Mouse (Mus musculus) embryonic facial prominence, embryonic 10.5 days (tissue): ENCODE measurements around the gene Entpd7. TPM values are rescaled to one million over a fixed set of nuclear protein-coding genes. Genes with fewer than 3 reads are reported as not detected.

Experiments
- DNase-seq: peaks from one replicate; pipeline ENCODE4 v3.0.0-alpha.2; 2017; ENCODE audit warnings: low spot score
- H3K27ac ChIP-seq: fragments of 300-500 bp; sonication (generic); replicated peaks from 2 replicates; pipeline ENCODE4 v1.5.1; 2016; ENCODE audit warnings: mild to moderate bottlenecking
- H3K27me3 ChIP-seq: fragments of 300-500 bp; sonication (generic); replicated peaks from 2 replicates; pipeline ENCODE4 v1.6.1; 2016; ENCODE audit warnings: low read depth, mild to moderate bottlenecking; ENCODE audit not compliant: poor library complexity, severe bottlenecking
- H3K36me3 ChIP-seq: fragments of 300-500 bp; sonication (generic); replicated peaks from 2 replicates; pipeline ENCODE4 v1.6.1; 2016; ENCODE audit warnings: mild to moderate bottlenecking, moderate library complexity
- H3K4me1 ChIP-seq: fragments of 300-500 bp; sonication (generic); 2 replicates; pipeline ENCODE4 v1.6.1; 2016
- H3K4me3 ChIP-seq: fragments of 300-500 bp; sonication (generic); 2 replicates; pipeline ENCODE4 v1.5.1; 2016; ENCODE audit warnings: mild to moderate bottlenecking, moderate library complexity
- H3K9me3 ChIP-seq: fragments of 300-500 bp; sonication (generic); 2 replicates; pipeline ENCODE4 v1.6.1; 2016; ENCODE audit warnings: mild to moderate bottlenecking
- WGBS: fragments of 180-500 bp; shearing (Covaris S2); methylation state at CpG from one replicate; pipeline ENCODE4 v1.1.7; 2016; 5-methylcytosine and 5-hydroxymethylcytosine counted together
- polyA plus RNA-seq: library from polyadenylated mRNA; unstranded; fragments of >200 nt; fragmentation: Nextera tagmentation; extraction: Ambion mirVana; gene quantifications from 2 replicates; pipeline ENCODE4 v1.2.1, GENCODE M21; 2016

The Entpd7 gene
- polyA plus RNA-seq, 1 experiment from 2014 or later, result 8.9 TPM

DNA sequence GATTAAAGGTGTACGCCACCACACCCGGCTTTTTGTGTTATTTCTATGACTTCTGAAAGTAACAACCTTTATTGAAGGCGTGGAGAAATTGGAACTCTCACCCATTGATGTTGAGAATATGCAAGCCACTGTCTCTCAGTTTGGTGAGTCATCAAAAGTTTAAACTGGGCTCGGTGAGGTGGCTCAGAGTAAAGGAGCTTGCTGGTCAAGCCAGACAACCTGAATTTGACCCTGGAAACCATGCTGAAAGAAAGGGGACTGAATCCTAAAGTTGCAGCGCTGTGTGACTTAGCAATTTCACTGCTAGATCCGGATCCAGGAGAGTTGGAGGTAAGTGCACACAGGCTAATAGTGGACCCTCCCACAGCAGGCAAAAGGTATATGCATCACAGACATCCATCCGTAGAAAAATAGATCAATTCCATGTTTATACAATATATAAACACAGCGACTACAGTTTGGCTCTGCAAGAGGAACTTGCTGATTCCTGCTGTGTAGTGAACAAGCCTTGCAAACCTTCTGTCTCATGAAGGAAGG is 10.9 kb upstream of the Entpd7 start:
- DNase-seq, result no peak
- WGBS, result 82% methylated on average over 8 of the region's 8 CpGs
- Histone ChIP-seq H3K9me3 (no peaks in the 10 kb centered on the region), H3K4me3 (no peak overlapping the region), H3K27me3 (peaks cover 16% of the 10 kb centered on the region), H3K27ac (no peak overlapping the region), H3K4me1 (peaks cover 15% of the 10 kb centered on the region), H3K36me3 (no peaks in the 10 kb centered on the region)

DNA sequence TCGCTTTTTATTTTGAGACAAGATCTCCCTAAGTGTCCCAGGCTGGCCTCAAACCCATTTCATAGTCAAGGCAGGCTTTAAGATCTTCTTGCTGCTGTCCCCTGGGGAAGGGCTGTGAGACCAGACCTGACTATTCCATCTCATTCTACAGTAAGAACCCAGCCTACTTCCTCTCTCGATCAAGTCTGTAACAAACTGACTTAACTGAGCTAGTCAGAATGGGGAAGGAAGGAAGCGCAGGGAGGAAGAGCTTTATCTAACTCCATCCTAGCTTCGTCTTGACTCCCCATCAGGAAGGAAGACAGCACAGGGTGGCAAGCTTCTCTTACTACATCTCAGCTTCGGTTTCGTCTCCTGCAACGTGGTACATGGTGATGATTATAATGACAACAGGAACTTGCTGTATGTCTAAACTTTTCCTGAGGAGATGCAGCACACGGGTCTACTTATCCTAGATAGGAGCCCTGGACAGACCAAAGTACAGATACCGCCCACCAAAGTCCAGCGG is 9.9 kb upstream of the Entpd7 start:
- no peak overlapping the region for H3K4me3 ChIP-seq
- no peaks in the 10 kb centered on the region for H3K36me3 ChIP-seq
- no peak for DNase-seq
- H3K9me3 ChIP-seq, result no peaks in the 10 kb centered on the region
- 81% methylated on average over 10 of the region's 10 CpGs for WGBS
- H3K27me3 ChIP-seq, result peaks cover 16% of the 10 kb centered on the region
- H3K27ac ChIP-seq, result no peak overlapping the region
- peaks cover 12% of the 10 kb centered on the region for H3K4me1 ChIP-seq

DNA sequence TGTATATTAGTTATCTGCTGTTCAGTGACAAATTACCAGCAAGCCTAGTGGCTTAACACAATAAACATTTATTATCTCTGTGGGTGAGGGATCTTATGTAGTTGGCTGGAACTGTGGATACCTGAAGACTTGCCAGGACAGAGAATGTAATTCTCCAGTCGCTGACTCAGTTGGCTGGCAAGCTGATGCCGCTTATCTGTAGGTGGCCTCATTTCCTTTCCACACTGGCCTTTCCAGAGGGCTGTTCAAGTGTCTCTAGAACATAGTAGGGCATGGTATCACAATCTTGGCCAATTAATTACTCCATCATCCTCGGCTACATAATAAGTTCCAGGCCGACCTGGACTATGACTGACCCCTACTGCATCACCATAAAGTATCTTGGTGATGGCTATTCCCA is 7.9 kb upstream of the Entpd7 start:
- 93% methylated on average over 4 of the region's 4 CpGs for WGBS
- DNase-seq, result no peak
- no peak overlapping the region for H3K4me3 ChIP-seq
- H3K9me3 ChIP-seq, result no peaks in the 10 kb centered on the region
- H3K27ac ChIP-seq, result no peak overlapping the region
- peaks cover 2% of the 10 kb centered on the region for H3K4me1 ChIP-seq
- peaks cover 14% of the 10 kb centered on the region for H3K27me3 ChIP-seq
- H3K36me3 ChIP-seq, result no peaks in the 10 kb centered on the region

DNA sequence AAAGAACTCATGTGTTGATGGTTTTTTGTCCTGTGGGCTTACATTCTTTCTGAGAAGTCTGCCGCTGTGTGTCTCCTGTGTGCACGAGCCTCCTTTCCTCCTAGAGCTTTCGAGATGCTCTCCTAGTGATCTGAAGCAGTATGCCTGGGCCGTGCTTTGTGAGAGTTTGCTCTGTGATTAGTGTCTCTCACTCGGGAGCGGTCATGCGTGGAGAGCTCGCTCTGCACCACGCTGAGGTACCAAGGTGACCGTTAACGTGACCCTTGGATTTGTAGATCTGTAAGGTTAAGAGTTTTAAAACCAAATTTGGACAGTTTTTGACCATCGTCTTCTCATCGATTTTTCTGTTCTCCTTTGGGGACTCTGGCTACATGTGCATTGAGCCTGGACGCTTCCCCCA is 3.3 kb downstream of the Entpd7 start:
- DNase-seq, result no peak
- WGBS, result 72% methylated on average over 14 of the region's 14 CpGs
- H3K27me3 ChIP-seq, result peaks cover 8% of the 10 kb centered on the region
- H3K9me3 ChIP-seq, result no peaks in the 10 kb centered on the region
- H3K4me1 ChIP-seq, result peaks cover 21% of the 10 kb centered on the region
- H3K27ac ChIP-seq, result no peak overlapping the region
- no peak overlapping the region for H3K4me3 ChIP-seq
- peaks cover 15% of the 10 kb centered on the region for H3K36me3 ChIP-seq

DNA sequence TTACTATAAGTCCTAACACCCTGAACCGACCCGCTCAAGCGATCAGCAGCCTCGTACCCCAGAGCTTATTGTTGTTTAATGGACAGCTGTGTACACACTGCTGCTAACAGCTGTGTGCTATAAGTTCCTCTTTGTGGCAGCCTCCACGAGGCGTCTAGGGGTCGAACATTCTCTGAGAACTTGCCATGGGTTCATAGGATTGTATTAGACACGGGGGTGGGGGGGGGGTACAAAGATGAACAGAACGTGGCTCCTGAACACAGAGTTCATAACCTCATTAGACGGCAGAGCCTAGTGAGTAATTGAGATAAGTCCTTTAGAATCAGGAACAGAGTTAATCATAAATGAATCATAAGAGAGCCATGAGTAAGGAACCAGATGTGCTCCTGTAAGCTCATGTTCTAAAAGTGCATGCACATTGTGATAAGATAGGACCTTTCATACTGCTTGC is 6.1 kb downstream of the Entpd7 start:
- no peak for DNase-seq
- Histone ChIP-seq H3K27me3 (no peaks in the 10 kb centered on the region), H3K36me3 (peaks cover 35% of the 10 kb centered on the region), H3K9me3 (no peaks in the 10 kb centered on the region), H3K4me1 (peaks cover 4% of the 10 kb centered on the region), H3K4me3 (no peak overlapping the region), H3K27ac (no peak overlapping the region)
- WGBS, result 69% methylated on average over 10 of the region's 10 CpGs

DNA sequence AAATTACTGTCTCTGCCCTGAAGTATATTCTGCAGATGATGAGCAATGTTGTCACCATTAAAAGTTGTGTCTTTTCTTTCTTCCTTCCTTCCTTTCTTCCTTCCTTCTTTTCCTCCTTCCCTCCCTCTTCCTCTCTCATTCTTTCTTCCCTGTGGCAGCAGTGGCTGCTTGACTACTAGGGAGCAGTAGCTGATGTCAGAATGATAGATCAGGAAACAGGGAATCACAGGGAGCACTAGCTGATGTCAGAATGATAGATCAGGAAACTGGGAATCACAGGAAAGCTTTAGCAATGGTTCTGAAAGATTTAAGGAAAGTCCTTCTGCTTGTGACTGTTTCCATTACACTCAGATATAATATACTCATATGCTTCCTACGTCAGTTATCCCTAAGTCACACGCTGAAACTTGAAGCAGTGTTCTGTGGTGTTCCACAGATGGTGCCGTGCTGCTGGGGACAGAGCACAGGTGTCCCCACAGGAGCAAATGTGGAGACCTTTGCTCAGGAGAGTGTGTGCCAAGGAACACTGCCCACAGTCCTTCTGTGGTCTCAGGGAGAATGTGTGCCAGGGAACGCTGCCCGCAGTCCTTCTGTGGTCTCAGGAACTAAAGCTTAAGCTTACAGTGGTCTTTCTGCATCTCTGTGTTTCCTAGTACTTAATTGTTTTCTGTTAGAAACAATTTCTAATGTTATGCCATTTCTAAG is 8.3 kb downstream of the Entpd7 start:
- Histone ChIP-seq H3K27me3 (no peaks in the 10 kb centered on the region), H3K4me1 (0 out of 2 replicates have a peak, but pooled peaks cover 3% of the 10 kb centered on the region), H3K36me3 (peaks cover 42% of the 10 kb centered on the region), H3K27ac (no peak overlapping the region), H3K4me3 (no peak overlapping the region), H3K9me3 (peaks cover 3% of the 10 kb centered on the region; the same call in 1 of the 2 replicates)
- 91% methylated on average over 5 of the region's 5 CpGs for WGBS
- no peak for DNase-seq

DNA sequence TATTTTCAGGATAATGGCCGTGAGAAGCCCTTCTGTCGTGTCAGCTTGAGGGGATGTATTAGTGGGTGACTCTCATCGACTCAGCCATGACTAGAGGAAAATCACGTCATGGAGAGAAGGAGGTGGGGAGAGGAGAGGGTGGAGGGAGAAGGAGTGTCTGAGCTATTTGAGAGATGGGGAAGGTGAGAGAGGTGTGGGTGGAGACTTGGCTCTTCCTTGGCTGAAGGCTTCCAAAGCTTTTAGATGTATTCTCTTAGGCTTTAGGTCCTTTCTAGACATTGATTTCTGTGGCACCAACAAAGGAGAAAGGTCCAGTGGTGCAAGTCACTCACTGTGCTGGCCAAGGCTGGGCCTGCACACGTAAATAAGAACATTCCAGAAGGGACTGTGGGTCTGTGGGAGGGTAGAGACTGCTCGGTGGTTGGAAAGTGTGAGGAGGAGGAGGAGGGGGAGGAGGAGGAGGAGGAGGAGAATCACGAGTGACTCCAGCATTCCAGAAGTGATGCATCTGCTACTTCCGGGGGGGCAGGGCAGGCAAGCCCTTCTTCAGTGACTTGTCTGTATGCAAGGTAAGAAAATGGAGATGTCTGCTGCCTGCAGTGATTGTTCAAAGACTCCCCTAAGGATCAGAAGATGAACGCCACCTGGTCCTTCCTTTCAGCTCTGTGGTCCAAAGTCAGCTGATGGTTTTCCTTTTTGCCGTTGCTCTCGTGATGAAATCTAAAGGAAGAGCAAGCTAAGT is 9.7 kb downstream of the Entpd7 start:
- Histone ChIP-seq H3K36me3 (peaks cover 48% of the 10 kb centered on the region), H3K4me1 (0 out of 2 replicates have a peak, but pooled peaks cover 3% of the 10 kb centered on the region), H3K4me3 (no peak overlapping the region), H3K27ac (no peak overlapping the region), H3K27me3 (no peaks in the 10 kb centered on the region), H3K9me3 (peaks cover 3% of the 10 kb centered on the region; the same call in 1 of the 2 replicates)
- no peak for DNase-seq
- 77% methylated on average over 11 of the region's 11 CpGs for WGBS

DNA sequence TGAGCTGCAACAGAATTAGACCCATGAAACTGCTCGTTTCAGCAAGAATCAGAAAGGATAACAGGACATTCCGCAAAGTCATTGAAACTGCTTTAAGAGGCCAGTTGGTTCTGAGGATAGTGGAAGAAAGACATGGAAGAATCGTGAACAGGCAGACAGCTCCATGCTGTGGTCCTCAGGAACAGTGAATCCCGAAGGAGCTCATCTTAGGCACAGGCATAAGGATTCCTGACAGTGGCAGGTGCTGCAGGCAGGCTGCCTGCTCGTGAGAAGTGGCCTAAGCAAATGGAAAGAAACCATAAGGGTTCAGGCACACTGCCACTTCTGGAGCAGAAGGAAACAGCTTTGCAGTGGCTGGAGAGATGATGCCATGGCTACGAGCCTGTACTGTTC is 10.3 kb downstream of the Entpd7 start:
- WGBS, result 83% methylated on average over 6 of the region's 6 CpGs
- no peaks in the 10 kb centered on the region for H3K27me3 ChIP-seq

DNA sequence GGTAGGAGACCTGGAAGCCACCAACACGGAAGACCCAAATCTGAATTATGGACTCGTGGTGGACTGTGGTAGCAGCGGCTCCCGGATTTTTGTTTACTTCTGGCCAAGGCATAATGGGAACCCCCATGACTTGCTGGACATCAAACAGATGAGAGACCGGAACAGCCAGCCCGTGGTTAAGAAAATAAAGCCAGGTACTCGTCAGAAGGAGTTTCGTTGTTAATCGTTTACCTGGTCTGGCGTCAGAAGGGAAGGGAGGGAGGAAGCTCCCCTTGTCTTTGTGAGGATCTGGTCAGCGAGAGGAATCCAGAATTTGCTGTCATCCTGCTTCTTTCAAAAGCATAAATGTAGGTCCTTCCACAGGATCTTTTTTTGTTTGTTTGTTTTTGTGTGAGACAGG is 14.7 kb downstream of the Entpd7 start:
- DNase-seq, result no peak
- peaks cover 3% of the 10 kb centered on the region; the same call in 1 of the 2 replicates for H3K9me3 ChIP-seq
- H3K27ac ChIP-seq, result no peak overlapping the region
- no peaks in the 10 kb centered on the region for H3K4me1 ChIP-seq
- H3K27me3 ChIP-seq, result no peaks in the 10 kb centered on the region
- H3K4me3 ChIP-seq, result no peak overlapping the region
- peaks cover 83% of the 10 kb centered on the region for H3K36me3 ChIP-seq
- WGBS, result 93% methylated on average over 11 of the region's 11 CpGs

More for the DNA sequence above, 10.3 kb downstream of the Entpd7 start:
- Histone ChIP-seq H3K4me3 (no peak overlapping the region), H3K36me3 (peaks cover 54% of the 10 kb centered on the region), H3K27ac (no peak overlapping the region), H3K9me3 (peaks cover 3% of the 10 kb centered on the region; the same call in 1 of the 2 replicates), H3K4me1 (0 out of 2 replicates have a peak, but pooled peaks cover 3% of the 10 kb centered on the region)
- no peak for DNase-seq

DNA sequence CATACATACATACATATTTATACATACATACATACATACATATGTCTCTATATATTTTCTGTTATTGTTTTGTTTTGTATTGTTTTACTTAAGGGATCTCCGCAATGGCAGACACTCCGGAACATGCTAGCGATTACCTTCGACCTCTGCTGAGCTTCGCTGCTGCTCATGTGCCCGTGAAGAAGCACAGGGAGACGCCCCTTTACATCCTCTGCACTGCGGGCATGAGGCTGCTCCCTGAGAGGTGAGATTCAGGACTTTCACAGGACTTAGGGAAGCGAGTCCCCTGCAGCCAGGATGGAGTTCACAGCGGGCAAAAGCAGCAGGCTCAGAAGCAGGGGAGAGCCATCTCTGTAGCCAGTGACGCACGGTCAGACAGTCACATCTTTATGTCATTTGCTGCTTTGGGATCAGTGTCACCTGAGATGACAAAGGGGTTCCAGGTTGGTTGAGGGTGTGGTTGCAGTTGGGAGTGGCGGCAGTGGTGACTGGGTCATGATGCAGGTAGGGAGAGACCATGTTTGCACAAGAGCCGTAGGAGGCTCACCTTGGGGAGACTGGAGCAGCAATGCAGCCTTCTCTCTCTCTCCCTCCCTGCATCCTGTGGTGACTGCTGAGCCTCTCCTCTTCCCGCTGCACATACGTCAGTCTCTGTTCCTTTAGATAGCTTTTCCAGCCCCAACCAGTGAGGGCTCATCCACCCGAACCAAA is 15.5 kb downstream of the Entpd7 start:
- Histone ChIP-seq H3K27me3 (no peaks in the 10 kb centered on the region), H3K4me1 (no peaks in the 10 kb centered on the region), H3K36me3 (peaks cover 79% of the 10 kb centered on the region), H3K4me3 (no peak overlapping the region), H3K27ac (no peak overlapping the region), H3K9me3 (peaks cover 3% of the 10 kb centered on the region; the same call in 1 of the 2 replicates)
- WGBS, result 91% methylated on average over 17 of the region's 17 CpGs
- DNase-seq, result no peak

DNA sequence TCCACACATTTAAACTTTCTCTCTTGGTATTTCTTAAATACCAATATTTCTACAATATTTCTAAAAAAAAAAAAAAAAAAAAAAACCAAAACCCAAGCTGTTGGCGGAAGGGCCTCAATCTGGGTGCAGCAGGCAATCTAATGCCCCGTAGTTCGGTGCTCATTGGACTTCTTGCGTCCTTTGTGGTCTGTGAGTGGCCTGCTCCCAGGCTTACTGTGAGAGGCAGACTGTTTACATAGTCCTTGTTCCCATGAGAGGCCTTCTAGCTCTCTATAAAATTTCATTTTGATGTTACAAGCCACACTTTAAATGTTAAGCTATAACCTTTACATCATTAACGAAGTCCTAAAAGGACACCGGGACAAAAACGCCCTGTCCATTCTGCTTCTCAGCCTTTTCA is 18.7 kb downstream of the Entpd7 start:
- Histone ChIP-seq H3K27me3 (no peaks in the 10 kb centered on the region), H3K27ac (no peak overlapping the region), H3K9me3 (no peaks in the 10 kb centered on the region), H3K4me1 (no peaks in the 10 kb centered on the region), H3K4me3 (no peak overlapping the region), H3K36me3 (peaks cover 59% of the 10 kb centered on the region)
- WGBS, result 92% methylated on average over 7 of the region's 7 CpGs
- DNase-seq, result no peak

DNA sequence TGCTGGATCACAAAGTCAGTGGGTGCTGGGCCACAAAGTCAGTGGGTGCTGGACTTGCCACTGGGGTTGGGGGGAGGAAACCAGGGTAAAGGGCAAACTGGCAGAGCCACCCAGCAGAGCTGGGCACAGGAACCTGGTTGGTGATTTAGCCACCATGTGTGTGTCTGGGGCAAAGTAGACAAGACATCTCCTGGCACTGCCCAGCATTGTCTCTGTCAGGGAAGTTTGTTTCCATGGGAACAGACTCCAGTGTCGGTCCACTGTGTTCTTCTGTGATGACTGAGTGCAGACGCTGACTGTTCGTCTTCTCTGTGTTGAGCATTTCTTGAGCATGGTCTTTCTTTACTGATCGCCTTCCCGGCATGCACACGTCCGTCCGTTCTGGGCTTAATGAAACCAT is 19.8 kb downstream of the Entpd7 start:
- 91% methylated on average over 8 of the region's 8 CpGs for WGBS
- H3K27me3 ChIP-seq, result no peaks in the 10 kb centered on the region
- H3K9me3 ChIP-seq, result no peaks in the 10 kb centered on the region

More for the DNA sequence above, 19.8 kb downstream of the Entpd7 start:
- peaks cover 58% of the 10 kb centered on the region for H3K36me3 ChIP-seq
- no peaks in the 10 kb centered on the region for H3K4me1 ChIP-seq
- DNase-seq, result no peak
- H3K27ac ChIP-seq, result no peak overlapping the region
- no peak overlapping the region for H3K4me3 ChIP-seq
